Mouse (Mus musculus) lung, adult 2 months (tissue): Measurements from ENCODE around the gene Cnr2. TPM values are rescaled to one million over a fixed set of nuclear protein-coding genes. Genes with fewer than 3 reads are reported as not detected.

Experiments used
- DNase-seq: peaks from one replicate; pipeline ENCODE4 v3.0.0; 2022
- H3K4me1 ChIP-seq: fragments of 200-500 bp; 2 replicates; pipeline ENCODE4 v1.6.1; 2011; ENCODE audit warnings: low read length; ENCODE audit not compliant: control insufficient read depth, insufficient read depth
- H3K4me3 ChIP-seq: fragments of 200-500 bp; replicated peaks from 2 replicates; pipeline ENCODE3; 2011; ENCODE audit warnings: low read depth, mild to moderate bottlenecking, control low read depth, low read length; ENCODE audit errors: extremely low read depth
- CTCF ChIP-seq: fragments of 200-500 bp; IDR thresholded peaks from 2 replicates; pipeline ENCODE4 v1.5.1; 2011; ENCODE audit warnings: mild to moderate bottlenecking, low read length, control low read depth; ENCODE audit not compliant: insufficient read depth
- POLR2A ChIP-seq: fragments of 200-500 bp; IDR thresholded peaks from 2 replicates; pipeline ENCODE4 v1.6.1; 2011; ENCODE audit warnings: low read depth, mild to moderate bottlenecking, control low read depth, low read length, borderline replicate concordance; ENCODE audit errors: extremely low read depth
- WGBS: fragments of 180-500 bp; shearing (Covaris S2); methylation state at CpG from one replicate; pipeline ENCODE4 v1.1.7; 2018; 5-methylcytosine and 5-hydroxymethylcytosine counted together
- polyA plus RNA-seq: library from polyadenylated mRNA; depleted of rRNA; stranded (reverse); fragments of >200 nt; gene quantifications from 2 replicates; pipeline ENCODE4 v1.2.3, GENCODE M21; 2012

The Cnr2 gene
- polyA plus RNA-seq, 1 experiment, result 9.1 TPM

- peaks cover 7% of the 10 kb centered on the region for H3K4me1 ChIP-seq
- H3K4me3 ChIP-seq, result no peak overlapping the region
- 96% methylated on average over 3 of the region's 3 CpGs for WGBS
- no peak for TF ChIP-seq POLR2A
- peak; percentile 17; the same call in 1 of the 2 replicates for TF ChIP-seq CTCF
- DNase-seq, result no peak
These were observed 56.3 kb downstream of the Cnr2 start for GRCm38 (mm10) chr4:135951505-135951904.

- no peak for DNase-seq
- H3K4me3 ChIP-seq, result no peak overlapping the region
- peaks cover 7% of the 10 kb centered on the region for H3K4me1 ChIP-seq
- TF ChIP-seq POLR2A, result no peak
- TF ChIP-seq CTCF, result no peak
- 82% methylated on average over 3 of the region's 3 CpGs for WGBS
These were observed 58.0 kb downstream of the Cnr2 start for GRCm38 (mm10) chr4:135953179-135953578.

GRCm38 (mm10) chr4:135954241-135954640 lies 59.0 kb downstream of the Cnr2 start:
- peak; percentile 74 for DNase-seq
- no peak for TF ChIP-seq POLR2A
- TF ChIP-seq CTCF, result peak; percentile 97
- WGBS, result 18% methylated on average over 2 of the region's 2 CpGs

GRCm38 (mm10) chr4:135955886-135956285 lies 60.7 kb downstream of the Cnr2 start:
- Histone ChIP-seq H3K4me3 (no peak overlapping the region), H3K4me1 (no peaks in the 10 kb centered on the region)
- DNase-seq, result no peak
- TF ChIP-seq POLR2A (no peak), CTCF (no peak)
- 81% methylated on average over 9 of the region's 9 CpGs for WGBS

More at GRCm38 (mm10) chr4:135954241-135954640, 59.0 kb downstream of the Cnr2 start:
- H3K4me3 ChIP-seq, result no peak overlapping the region
- H3K4me1 ChIP-seq, result peaks cover 7% of the 10 kb centered on the region

- TF ChIP-seq CTCF (no peak), POLR2A (no peak)
- Histone ChIP-seq H3K4me1 (no peaks in the 10 kb centered on the region), H3K4me3 (no peak overlapping the region)
- DNase-seq, result no peak
- 55% methylated on average over 8 of the region's 8 CpGs for WGBS
These were observed 63.2 kb downstream of the Cnr2 start for GRCm38 (mm10) chr4:135958354-135958753.

- peak; percentile 99 for TF ChIP-seq CTCF
- no peak for TF ChIP-seq POLR2A
- WGBS, result 33% methylated on average over 5 of the region's 5 CpGs
These were observed 65.5 kb downstream of the Cnr2 start for GRCm38 (mm10) chr4:135960717-135961116.

GRCm38 (mm10) chr4:135961709-135962108 lies 66.5 kb downstream of the Cnr2 start:
- WGBS, result 89% methylated on average over 5 of the region's 5 CpGs
- Histone ChIP-seq H3K4me1 (peaks cover 3% of the 10 kb centered on the region; the same call in 1 of the 2 replicates), H3K4me3 (no peak overlapping the region)
- no peak for DNase-seq
- TF ChIP-seq CTCF, result no peak
- TF ChIP-seq POLR2A, result no peak

More at GRCm38 (mm10) chr4:135960717-135961116, 65.5 kb downstream of the Cnr2 start:
- H3K4me3 ChIP-seq, result no peak overlapping the region
- peak; percentile 79 for DNase-seq
- peaks cover 3% of the 10 kb centered on the region; the same call in 1 of the 2 replicates for H3K4me1 ChIP-seq

- no peak for DNase-seq
- TF ChIP-seq POLR2A (no peak), CTCF (no peak)
- Histone ChIP-seq H3K4me3 (no peak overlapping the region), H3K4me1 (peaks cover 3% of the 10 kb centered on the region; the same call in 1 of the 2 replicates)
- 79% methylated on average over 7 of the region's 7 CpGs for WGBS
These were observed 67.0 kb downstream of the Cnr2 start for GRCm38 (mm10) chr4:135962198-135962597.

- Histone ChIP-seq H3K4me1 (peaks cover 3% of the 10 kb centered on the region; the same call in 1 of the 2 replicates), H3K4me3 (peak overlapping the region; percentile 92)
- DNase-seq, result no peak
- 6% methylated on average over 15 of the region's 15 CpGs for WGBS
- TF ChIP-seq CTCF (no peak), POLR2A (no peak)
These were observed 67.8 kb downstream of the Cnr2 start for GRCm38 (mm10) chr4:135962946-135963345.

- under 1% methylated on average over 56 of the region's 56 CpGs for WGBS
- H3K4me1 ChIP-seq, result peaks cover 3% of the 10 kb centered on the region; the same call in 1 of the 2 replicates
- DNase-seq, result peak; percentile 91
- H3K4me3 ChIP-seq, result peak within 1 kb of the TSS; percentile 92
- TF ChIP-seq CTCF (no peak), POLR2A (peak; percentile 96)
These were observed 68.4 kb downstream of the Cnr2 start, which contains the start of gene Gale for GRCm38 (mm10) chr4:135963457-135964193. Gene Gale (plus strand): TSS chr4:135963727.
